Mouse (Mus musculus): Measurements from ENCODE around the gene Smim24.

The Smim24 gene

GRCm38 (mm10) chr10:81441019-81441418 is 48.2 kb downstream of the Smim24 start:
- no peak for DNase-seq (ENCODE audit: low spot score)
